Mouse (Mus musculus) adrenal gland, postnatal 36 days (tissue): ENCODE results near the gene Cntrl. TPM values are rescaled to one million over a fixed set of nuclear protein-coding genes. Genes with fewer than 3 reads are reported as not detected.

Experiments
- DNase-seq, 2 experiments: peaks; one replicate each; pipeline ENCODE4 v3.0.0; 2021; ENCODE audit warnings: mixed read lengths in 1 of 2
- total RNA-seq, 2 experiments: library from RNA; stranded (reverse); gene quantifications; 2 replicates each; pipeline ENCODE4 v1.2.3; 2021

Gene Cntrl
- total RNA-seq, 2 experiments from 2014 or later = 12.0 to 14.6 TPM

DNA sequence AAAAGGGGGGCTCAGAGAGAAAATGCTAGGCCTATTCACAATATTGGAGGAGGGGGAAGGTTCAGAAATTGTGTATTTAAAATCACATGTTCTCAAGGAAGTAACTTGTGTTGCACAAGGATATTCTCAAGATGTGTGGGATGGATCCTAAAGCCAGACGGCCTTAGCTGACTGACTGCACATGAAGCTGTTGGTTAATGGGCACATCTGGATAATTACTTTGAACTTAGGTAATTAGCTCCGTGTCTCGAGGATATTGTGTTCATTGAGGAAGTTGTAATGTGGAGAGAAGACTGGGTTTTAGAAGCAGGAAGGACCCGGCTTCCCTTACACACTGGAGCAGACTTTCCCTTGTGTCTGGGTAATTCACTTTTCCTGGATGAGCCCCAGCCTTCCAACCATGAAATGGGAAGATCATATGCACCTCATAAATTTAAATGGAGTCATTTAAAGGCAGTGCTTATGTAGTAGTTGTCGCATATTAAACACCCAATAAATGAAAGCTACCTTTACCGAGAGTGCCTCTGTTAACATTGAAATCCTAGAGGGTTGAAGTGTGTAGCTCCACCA, 113.6 kb downstream of the Cntrl start:
- DNase-seq = no peak

- no peak for DNase-seq
Measured at GRCm38 (mm10) chr2:35224285-35224684, 115.0 kb downstream of the Cntrl start.

DNA sequence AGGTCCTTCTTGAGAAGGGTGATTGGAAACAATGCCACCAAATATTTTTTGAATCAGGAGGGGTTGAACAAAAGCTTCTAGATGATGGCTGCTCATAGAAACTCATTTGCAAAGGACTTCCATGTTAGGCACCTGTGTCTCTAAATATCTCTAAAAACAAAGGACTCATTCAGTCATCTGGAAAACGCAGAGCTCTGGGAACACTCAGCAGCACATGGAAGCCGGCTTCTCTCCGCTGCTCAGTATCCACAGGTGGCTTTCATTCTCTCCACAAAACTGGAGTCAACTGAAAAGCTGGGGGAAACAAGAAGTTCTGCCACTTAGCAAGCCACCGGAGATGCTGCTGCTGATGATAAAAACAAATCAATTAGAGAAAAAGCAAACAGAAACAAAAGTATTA, 118.9 kb downstream of the Cntrl start:
- DNase-seq = no peak

Other genes starting within 250 kb of the Cntrl start
- under 1 TPM; 0.20 to 0.86 TPM for gene Cutal, start 235.1 kb upstream of the Cntrl start, total RNA-seq
- 10 to 100 TPM; 38.4 to 44.6 TPM for gene Psmd5, start 234.5 kb upstream of the Cntrl start, total RNA-seq
- 1 to 10 TPM; 2.2 to 2.4 TPM for gene Phf19, start 195.5 kb upstream of the Cntrl start, total RNA-seq
- gene Traf1, start 147.7 kb upstream of the Cntrl start, total RNA-seq = 1 to 10 TPM; 1.3 to 2.2 TPM
- gene Hc, start 48.1 kb upstream of the Cntrl start, total RNA-seq = under 1 TPM in 1 of 2 experiments, not detected in 1; 0.83 TPM
- under 1 TPM; 0.26 to 0.40 TPM for gene AI182371, start 7.9 kb upstream of the Cntrl start, total RNA-seq
- gene Rab14, start 91.6 kb downstream of the Cntrl start, total RNA-seq = 100 to 1,000 TPM; 207 to 234 TPM
- gene Gsn, start 146.9 kb downstream of the Cntrl start, total RNA-seq = 100 to 1,000 TPM; 405 to 505 TPM
- gene Stom, start 227.5 kb downstream of the Cntrl start, total RNA-seq = 10 to 100 TPM; 38.9 to 53.7 TPM